Mouse (Mus musculus) embryonic facial prominence, embryonic 15.5 days (tissue): Measurements from ENCODE around the gene Mt2. TPM values are rescaled to one million over a fixed set of nuclear protein-coding genes. Genes with fewer than 3 reads are reported as not detected.

Experiments used
- ATAC-seq: fragments of 200-750 bp; cut with Nextera tagmentation; 2 replicates; pipeline ENCODE4 v1.8.0; 2017; ENCODE audit warnings: low read depth, moderate TSS enrichment; ENCODE audit not compliant: insufficient number of reproducible peaks, low FRiP score, low TSS enrichment
- H3K27ac ChIP-seq: fragments of 300-500 bp; sonication (generic); replicated peaks from 2 replicates; pipeline ENCODE4 v1.5.1; 2015; ENCODE audit warnings: mild to moderate bottlenecking, inconsistent platforms
- H3K27me3 ChIP-seq: fragments of 300-500 bp; sonication (generic); 2 replicates; pipeline ENCODE4 v1.6.1; 2015; ENCODE audit warnings: inconsistent platforms
- H3K36me3 ChIP-seq: fragments of 300-500 bp; sonication (generic); 2 replicates; pipeline ENCODE4 v1.6.1; 2015; ENCODE audit warnings: mild to moderate bottlenecking, inconsistent platforms
- H3K4me1 ChIP-seq: fragments of 300-500 bp; sonication (generic); 2 replicates; pipeline ENCODE4 v1.6.1; 2015; ENCODE audit warnings: inconsistent platforms
- H3K4me2 ChIP-seq: fragments of 300-500 bp; sonication (generic); replicated peaks from 2 replicates; pipeline ENCODE4 v1.6.1; 2015; ENCODE audit warnings: mild to moderate bottlenecking, inconsistent platforms
- H3K4me3 ChIP-seq: fragments of 300-500 bp; sonication (generic); replicated peaks from 2 replicates; pipeline ENCODE4 v1.5.1; 2015; ENCODE audit warnings: mild to moderate bottlenecking, inconsistent platforms
- H3K9ac ChIP-seq: fragments of 300-500 bp; sonication (generic); 2 replicates; pipeline ENCODE4 v1.6.1; 2015; ENCODE audit warnings: inconsistent platforms
- H3K9me3 ChIP-seq: fragments of 300-500 bp; sonication (generic); replicated peaks from 2 replicates; pipeline ENCODE4 v1.6.1; 2016; ENCODE audit warnings: inconsistent platforms
- WGBS: fragments of 180-500 bp; shearing (Covaris S2); methylation state at CpG from one replicate; pipeline ENCODE4 v1.1.7; 2015; 5-methylcytosine and 5-hydroxymethylcytosine counted together
- polyA plus RNA-seq: library from polyadenylated mRNA; unstranded; fragments of >200 nt; fragmentation: Nextera tagmentation; extraction: Ambion mirVana; gene quantifications from 2 replicates; pipeline ENCODE4 v1.2.1, GENCODE M21; 2015

Mt2 gene
- polyA plus RNA-seq, 1 experiment from 2014 or later: 83.3 TPM

DNA sequence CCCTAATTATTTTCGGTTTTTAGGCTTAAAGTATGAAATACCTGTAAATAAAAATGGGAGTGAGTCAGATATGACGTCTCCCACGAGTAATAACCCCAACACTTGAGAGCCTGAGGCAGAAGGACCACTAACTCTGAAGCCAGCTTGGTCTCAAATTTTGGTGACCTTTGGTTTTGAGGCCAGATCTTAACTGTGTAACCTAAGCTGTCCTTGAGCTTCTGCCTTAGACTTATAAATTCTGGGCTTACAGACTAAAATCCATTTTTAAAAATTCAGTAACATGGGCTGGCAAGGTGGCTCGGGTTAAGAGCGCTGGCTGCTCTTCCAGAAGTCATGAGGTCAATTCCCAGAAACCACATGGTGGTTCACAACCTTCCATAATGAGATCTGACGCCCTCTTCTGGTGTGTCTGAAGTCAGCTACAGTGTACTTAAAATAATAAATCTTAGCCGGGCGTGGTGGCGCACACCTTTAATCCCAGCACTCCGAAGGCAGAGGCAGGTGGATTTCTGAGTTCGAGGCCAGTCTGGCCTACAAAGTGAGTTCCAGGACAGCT, 1.5 kb downstream of the Mt2 start:
- ATAC-seq: no peak
- Histone ChIP-seq H3K4me2 (0 out of 2 replicates have a peak overlapping the region, but pooled peaks have one; percentile 93), H3K9ac (no peak overlapping the region), H3K9me3 (no peaks in the 10 kb centered on the region), H3K27ac (no peak overlapping the region), H3K36me3 (no peaks in the 10 kb centered on the region), H3K4me3 (0 out of 2 replicates have a peak overlapping the region, but pooled peaks have one; percentile 49), H3K4me1 (peaks cover 29% of the 10 kb centered on the region), H3K27me3 (peaks cover 79% of the 10 kb centered on the region)
- WGBS: 43% methylated on average over 11 of the region's 11 CpGs

GRCm38 (mm10) chr8:94174619-94175213, 2.3 kb downstream of the Mt2 start:
- peaks cover 83% of the 10 kb centered on the region for H3K27me3 ChIP-seq
- H3K27ac ChIP-seq: no peak overlapping the region
- no peak overlapping the region for H3K4me2 ChIP-seq
- ATAC-seq: no peak
- no peaks in the 10 kb centered on the region for H3K9me3 ChIP-seq
- no peaks in the 10 kb centered on the region for H3K36me3 ChIP-seq
- 23% methylated on average over 7 of the region's 7 CpGs for WGBS
- H3K9ac ChIP-seq: no peak overlapping the region
- H3K4me3 ChIP-seq: no peak overlapping the region
- H3K4me1 ChIP-seq: peaks cover 37% of the 10 kb centered on the region

- no peak for ATAC-seq
- H3K27me3 ChIP-seq: peaks cover 78% of the 10 kb centered on the region
- H3K9ac ChIP-seq: no peak overlapping the region
- 46% methylated on average over 7 of the region's 7 CpGs for WGBS
- H3K9me3 ChIP-seq: no peaks in the 10 kb centered on the region
- H3K27ac ChIP-seq: no peak overlapping the region
- H3K4me1 ChIP-seq: peaks cover 24% of the 10 kb centered on the region
- no peak overlapping the region for H3K4me3 ChIP-seq
- no peaks in the 10 kb centered on the region for H3K36me3 ChIP-seq
- no peak overlapping the region for H3K4me2 ChIP-seq
Measured at GRCm38 (mm10) chr8:94177716-94178390, 5.4 kb downstream of the Mt2 start.

GRCm38 (mm10) chr8:94178857-94179712, 6.6 kb downstream of the Mt2 start, which contains the start of gene Mt1:
Gene Mt1 (plus strand): TSS chr8:94179082.
- ATAC-seq: peak; percentile 82
- H3K4me2 ChIP-seq: peak within 1 kb of the TSS; percentile 87
- H3K9me3 ChIP-seq: no peaks in the 10 kb centered on the region
- H3K9ac ChIP-seq: peak within 1 kb of the TSS; percentile 28
- H3K27me3 ChIP-seq: peaks cover 80% of the 10 kb centered on the region
- no peaks in the 10 kb centered on the region for H3K36me3 ChIP-seq
- H3K4me3 ChIP-seq: peak within 1 kb of the TSS; percentile 50
- under 1% methylated on average over 50 of the region's 50 CpGs for WGBS
- H3K27ac ChIP-seq: peak within 1 kb of the TSS; percentile 39; the same call in 1 of the 2 replicates
- peaks cover 27% of the 10 kb centered on the region for H3K4me1 ChIP-seq

DNA sequence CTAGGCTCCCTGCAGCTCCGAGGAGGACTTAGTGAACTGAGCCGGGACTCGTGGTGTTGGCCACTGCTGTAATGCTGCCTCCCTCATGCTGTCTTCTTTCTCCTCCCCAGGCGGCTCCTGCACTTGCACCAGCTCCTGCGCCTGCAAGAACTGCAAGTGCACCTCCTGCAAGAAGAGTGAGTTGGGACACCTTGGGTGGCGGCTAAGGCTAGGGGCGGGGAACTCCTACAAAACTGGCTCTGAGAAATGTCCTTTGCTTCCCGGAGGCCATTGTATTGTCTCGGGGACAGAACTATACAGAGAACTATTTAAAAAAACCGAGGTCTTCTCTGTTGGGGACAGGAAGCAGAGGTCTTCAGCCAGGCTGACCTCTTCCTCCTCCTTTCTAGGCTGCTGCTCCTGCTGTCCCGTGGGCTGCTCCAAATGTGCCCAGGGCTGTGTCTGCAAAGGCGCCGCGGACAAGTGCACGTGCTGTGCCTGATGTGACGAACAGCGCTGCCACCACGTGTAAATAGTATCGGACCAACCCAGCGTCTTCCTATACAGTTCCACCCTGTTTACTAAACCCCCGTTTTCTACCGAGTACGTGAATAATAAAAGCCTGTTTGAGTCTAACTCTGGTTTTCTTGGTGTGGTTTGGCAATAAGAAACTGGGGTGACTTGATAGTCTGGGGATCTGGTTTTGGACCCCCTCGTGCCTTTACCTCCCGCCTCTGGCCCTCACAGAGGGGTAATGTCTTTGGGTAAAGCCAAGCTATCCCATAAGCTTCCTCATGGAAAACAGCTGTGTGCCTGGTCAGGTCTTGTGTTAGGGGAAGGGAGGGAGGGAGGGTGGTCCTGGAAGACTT, 7.5 kb downstream of the Mt2 start:
- peak overlapping the region; percentile 50 for H3K4me3 ChIP-seq
- peak overlapping the region; percentile 87 for H3K4me2 ChIP-seq
- no peaks in the 10 kb centered on the region for H3K9me3 ChIP-seq
- peaks cover 33% of the 10 kb centered on the region for H3K4me1 ChIP-seq
- H3K27ac ChIP-seq: 0 out of 2 replicates have a peak overlapping the region, but pooled peaks have one; percentile 39
- ATAC-seq: no peak
- 0 out of 2 replicates have a peak overlapping the region, but pooled peaks have one; percentile 0 for H3K9ac ChIP-seq
- H3K27me3 ChIP-seq: peaks cover 78% of the 10 kb centered on the region
- WGBS: 3% methylated on average over 25 of the region's 25 CpGs
- H3K36me3 ChIP-seq: no peaks in the 10 kb centered on the region

GRCm38 (mm10) chr8:94180561-94180908, 8.1 kb downstream of the Mt2 start:
- Histone ChIP-seq H3K36me3 (no peaks in the 10 kb centered on the region), H3K4me1 (peaks cover 33% of the 10 kb centered on the region), H3K27me3 (peaks cover 75% of the 10 kb centered on the region), H3K4me3 (peak overlapping the region; percentile 50; the same call in 1 of the 2 replicates), H3K9me3 (no peaks in the 10 kb centered on the region), H3K9ac (no peak overlapping the region), H3K27ac (no peak overlapping the region), H3K4me2 (peak overlapping the region; percentile 87; the same call in 1 of the 2 replicates)
- 73% methylated on average over 1 of the region's 1 CpGs for WGBS
- ATAC-seq: no peak

GRCm38 (mm10) chr8:94182055-94182929, 9.8 kb downstream of the Mt2 start:
- no peak for ATAC-seq
- Histone ChIP-seq H3K4me3 (no peak overlapping the region; the same call in 1 of the 2 replicates), H3K36me3 (no peaks in the 10 kb centered on the region), H3K9ac (no peak overlapping the region), H3K27ac (no peak overlapping the region; the same call in 1 of the 2 replicates), H3K9me3 (no peaks in the 10 kb centered on the region), H3K4me1 (peaks cover 41% of the 10 kb centered on the region), H3K4me2 (peak overlapping the region; percentile 46), H3K27me3 (peaks cover 78% of the 10 kb centered on the region)
- WGBS: 60% methylated on average over 13 of the region's 13 CpGs

GRCm38 (mm10) chr8:94183117-94183516, 10.7 kb downstream of the Mt2 start:
- ATAC-seq: peak; percentile 64
- Histone ChIP-seq H3K36me3 (no peaks in the 10 kb centered on the region), H3K4me3 (peak overlapping the region; percentile 23), H3K9me3 (no peaks in the 10 kb centered on the region), H3K4me1 (peaks cover 41% of the 10 kb centered on the region), H3K27ac (peak overlapping the region; percentile 51; the same call in 1 of the 2 replicates), H3K27me3 (peaks cover 80% of the 10 kb centered on the region), H3K4me2 (peak overlapping the region; percentile 46), H3K9ac (no peak overlapping the region)
- WGBS: 2% methylated on average over 16 of the region's 16 CpGs

- 15% methylated on average over 12 of the region's 12 CpGs for WGBS
- H3K36me3 ChIP-seq: no peaks in the 10 kb centered on the region
- peak overlapping the region; percentile 51 for H3K27ac ChIP-seq
- H3K9ac ChIP-seq: no peak overlapping the region
- H3K4me2 ChIP-seq: peak overlapping the region; percentile 12; the same call in 1 of the 2 replicates
- no peaks in the 10 kb centered on the region for H3K9me3 ChIP-seq
- H3K4me3 ChIP-seq: no peak overlapping the region
- peaks cover 32% of the 10 kb centered on the region for H3K4me1 ChIP-seq
- H3K27me3 ChIP-seq: peaks cover 67% of the 10 kb centered on the region
- ATAC-seq: no peak
Measured at GRCm38 (mm10) chr8:94184357-94184843, 11.9 kb downstream of the Mt2 start.
